Mouse (Mus musculus): ENCODE results near the gene Lrrc30.

Lrrc30 gene

DNA sequence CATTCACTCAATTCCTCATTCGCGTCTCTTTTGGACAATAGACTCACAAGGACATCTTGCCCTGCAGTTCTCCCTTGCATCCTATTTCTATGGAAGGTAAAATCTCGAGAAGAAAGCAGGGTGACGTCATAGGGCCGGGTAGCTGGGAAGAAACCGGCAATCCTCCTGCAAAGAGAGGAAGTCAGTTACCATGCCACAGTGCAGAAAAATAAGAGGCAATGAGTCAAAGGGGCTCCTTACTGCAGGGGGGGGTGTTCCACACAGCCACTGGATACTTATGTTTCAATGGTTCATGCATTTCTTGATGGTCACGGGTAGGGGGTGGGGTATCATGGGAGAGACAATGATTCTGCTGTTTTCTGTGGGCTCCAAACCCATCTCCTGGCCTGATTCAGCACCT, 49.1 kb downstream of the Lrrc30 start:
- no peak for DNase-seq (ENCODE audit: low spot score)

DNA sequence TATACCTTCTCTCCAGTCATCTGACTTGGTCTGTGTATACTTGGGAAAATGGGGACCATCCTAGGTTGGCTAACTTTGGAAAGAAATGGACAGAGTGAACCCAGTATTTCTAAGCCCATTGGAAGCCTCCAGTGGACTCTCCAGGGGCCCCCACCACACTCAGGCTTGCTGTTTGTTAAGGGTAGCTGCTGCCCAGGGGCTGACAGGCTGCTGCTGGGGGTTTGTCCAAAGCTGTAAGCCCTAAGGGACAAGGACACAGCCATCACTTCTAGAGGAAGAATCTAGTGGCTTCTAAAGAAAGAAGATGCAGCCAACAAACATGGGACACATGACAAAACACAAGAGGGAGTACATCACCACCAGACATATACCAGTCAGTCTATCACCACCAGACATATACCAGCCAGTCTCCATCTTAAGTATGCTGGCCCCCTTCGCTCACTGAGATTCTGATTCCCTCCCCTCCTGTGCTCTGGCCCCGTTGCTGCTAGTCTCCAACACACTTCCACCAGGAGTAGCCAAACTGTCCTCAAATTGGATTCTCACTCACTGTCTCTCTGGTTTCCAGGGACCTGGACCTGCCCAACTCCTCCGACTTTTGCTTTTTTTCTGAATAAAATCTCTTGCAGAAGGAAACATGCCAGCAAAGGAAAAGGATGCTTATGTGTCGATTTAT, 49.7 kb downstream of the Lrrc30 start:
- no peak for DNase-seq (ENCODE audit: low spot score)

DNA sequence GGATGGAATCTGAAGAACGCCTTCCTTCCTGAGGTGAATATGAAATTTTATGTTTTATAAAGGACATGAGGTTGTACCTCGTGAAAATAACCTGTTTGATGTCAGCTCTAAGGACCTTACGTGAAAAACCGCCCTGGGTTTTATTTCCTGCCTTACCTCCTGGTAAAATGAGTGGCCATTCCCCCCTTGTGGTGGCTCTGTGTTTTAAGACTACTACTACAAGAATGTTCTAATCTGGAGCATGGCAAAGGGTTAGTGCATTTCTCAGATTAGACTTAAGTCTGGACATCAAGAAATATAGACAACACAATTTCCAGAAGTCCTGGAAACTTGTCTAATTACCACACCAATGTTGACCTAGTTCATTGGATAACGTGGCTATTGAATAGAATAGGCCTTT, 50.7 kb downstream of the Lrrc30 start:
- DNase-seq (ENCODE audit: low spot score), result no peak

Data from c-Kit-positive CD71-positive TER-119-positive erythroid progenitor cells, embryonic 14.5 days (primary cell).